Mouse (Mus musculus) embryonic facial prominence, embryonic 13.5 days (tissue): Measurements from ENCODE around the gene Nsun5. TPM values are rescaled to one million over a fixed set of nuclear protein-coding genes. Genes with fewer than 3 reads are reported as not detected.

Experiments used
- ATAC-seq: fragments of 200-750 bp; cut with Nextera tagmentation; 2 replicates; pipeline ENCODE4 v1.8.0; 2017; ENCODE audit warnings: low read depth; ENCODE audit not compliant: insufficient number of reproducible peaks, insufficient read depth, low FRiP score, low TSS enrichment
- H3K27ac ChIP-seq: fragments of 300-500 bp; sonication (generic); 2 replicates; pipeline ENCODE4 v1.5.1; 2015; ENCODE audit warnings: moderate library complexity, mild to moderate bottlenecking, inconsistent platforms
- H3K27me3 ChIP-seq: fragments of 300-500 bp; sonication (generic); 2 replicates; pipeline ENCODE4 v1.6.1; 2015; ENCODE audit warnings: mild to moderate bottlenecking, inconsistent platforms
- H3K36me3 ChIP-seq: fragments of 300-500 bp; sonication (generic); 2 replicates; pipeline ENCODE4 v1.6.1; 2015; ENCODE audit warnings: mild to moderate bottlenecking, inconsistent platforms
- H3K4me1 ChIP-seq: fragments of 300-500 bp; sonication (generic); 2 replicates; pipeline ENCODE4 v1.6.1; 2015; ENCODE audit warnings: inconsistent platforms
- H3K4me2 ChIP-seq: fragments of 300-500 bp; sonication (generic); 2 replicates; pipeline ENCODE4 v1.6.1; 2015; ENCODE audit warnings: moderate library complexity, mild to moderate bottlenecking, inconsistent platforms
- H3K4me3 ChIP-seq: fragments of 300-500 bp; sonication (generic); 2 replicates; pipeline ENCODE4 v1.5.1; 2015; ENCODE audit warnings: mild to moderate bottlenecking, inconsistent platforms
- H3K9ac ChIP-seq: fragments of 300-500 bp; sonication (generic); 2 replicates; pipeline ENCODE4 v1.6.1; 2015; ENCODE audit warnings: mild to moderate bottlenecking, inconsistent platforms
- H3K9me3 ChIP-seq: fragments of 300-500 bp; sonication (generic); 2 replicates; pipeline ENCODE4 v1.6.1; 2016; ENCODE audit warnings: inconsistent platforms
- WGBS: fragments of 180-500 bp; shearing (Covaris S2); methylation state at CpG from one replicate; pipeline ENCODE4 v1.1.7; 2015; ENCODE audit warnings: mixed read lengths; 5-methylcytosine and 5-hydroxymethylcytosine counted together
- microRNA-seq: library from miRNA; unstranded; fragments of <30 nt; microRNA quantifications from one replicate; pipeline ENCODE4, GENCODE M21; 2016
- polyA plus RNA-seq: library from polyadenylated mRNA; unstranded; fragments of >200 nt; fragmentation: Nextera tagmentation; extraction: Ambion mirVana; gene quantifications from 2 replicates; pipeline ENCODE4 v1.2.1, GENCODE M21; 2015

Gene Nsun5
- polyA plus RNA-seq, 1 experiment from 2014 or later: 44.3 TPM

DNA sequence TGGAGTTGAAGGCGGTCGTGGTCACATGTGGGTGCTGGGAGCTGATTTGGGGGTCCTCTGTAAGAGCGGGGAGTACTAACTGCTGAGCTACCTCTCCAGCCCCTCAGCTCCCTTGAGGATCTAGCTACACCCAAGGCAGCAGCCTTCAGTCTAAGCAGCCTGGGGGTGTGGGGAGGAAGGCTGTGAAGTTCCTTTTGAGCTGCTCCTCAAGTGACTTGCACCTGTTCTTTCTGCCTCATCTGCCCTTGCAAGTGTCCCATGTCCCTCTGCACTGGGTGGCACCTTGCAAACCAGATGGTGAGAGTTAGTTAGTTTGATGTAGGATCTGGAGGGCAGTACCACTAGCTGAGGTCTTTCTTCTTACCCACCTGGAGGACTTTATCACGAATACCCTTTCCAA lies 38.4 kb downstream of the Nsun5 start:
- H3K36me3 ChIP-seq: peaks cover 38% of the 10 kb centered on the region
- H3K27me3 ChIP-seq: no peaks in the 10 kb centered on the region
- no peak overlapping the region for H3K4me3 ChIP-seq
- H3K9me3 ChIP-seq: no peaks in the 10 kb centered on the region
- peaks cover 3% of the 10 kb centered on the region; the same call in 1 of the 2 replicates for H3K4me1 ChIP-seq
- ATAC-seq: no peak
- no peak overlapping the region for H3K27ac ChIP-seq
- H3K9ac ChIP-seq: no peak overlapping the region
- no peak overlapping the region for H3K4me2 ChIP-seq
- WGBS: 86% methylated on average over 4 of the region's 4 CpGs

DNA sequence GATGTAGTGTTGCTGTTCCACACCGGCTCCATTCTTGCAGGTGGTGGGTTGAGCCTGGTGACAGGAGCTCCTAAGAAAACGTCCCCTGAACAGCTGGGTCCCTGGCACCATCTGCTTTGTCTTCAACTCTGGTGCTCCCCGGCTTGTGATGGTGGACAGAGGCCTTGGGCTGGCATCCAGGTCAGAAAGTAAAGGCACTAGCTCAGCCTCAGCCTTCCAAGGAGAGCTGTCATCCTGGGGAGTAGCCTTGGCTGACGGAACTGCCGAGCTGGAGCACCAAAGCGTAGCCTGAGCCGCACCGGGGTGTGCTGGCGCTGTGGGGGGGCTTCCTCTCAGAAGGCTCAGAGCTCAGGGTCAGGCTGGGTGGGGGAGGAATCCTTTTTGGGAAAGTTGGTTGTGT lies 40.5 kb downstream of the Nsun5 start:
- no peaks in the 10 kb centered on the region for H3K4me1 ChIP-seq
- no peaks in the 10 kb centered on the region for H3K9me3 ChIP-seq
- no peaks in the 10 kb centered on the region for H3K27me3 ChIP-seq
- H3K36me3 ChIP-seq: peaks cover 58% of the 10 kb centered on the region
- no peak overlapping the region for H3K4me3 ChIP-seq
- no peak overlapping the region for H3K27ac ChIP-seq
- H3K4me2 ChIP-seq: no peak overlapping the region
- ATAC-seq: no peak
- no peak overlapping the region for H3K9ac ChIP-seq
- 93% methylated on average over 9 of the region's 9 CpGs for WGBS

Small RNAs within 50 kb of the gene (microRNA-seq; reads per million reads assigned to microRNA genes)
- gene Mir7033: 1.5 reads per million

Other genes starting within 250 kb of the Nsun5 start
- gene Tbl2, start 220.3 kb upstream of the Nsun5 start, polyA plus RNA-seq: 25.6 and 25.7 TPM in 2 replicates
- gene Bcl7b, start 201.7 kb upstream of the Nsun5 start, polyA plus RNA-seq: 48.3 and 52.1 TPM in 2 replicates
- gene Baz1b, start 182.7 kb upstream of the Nsun5 start, polyA plus RNA-seq: 54.7 and 55.7 TPM in 2 replicates
- gene Fzd9, start 118.7 kb upstream of the Nsun5 start, polyA plus RNA-seq: 11.9 and 18.1 TPM in 2 replicates
- gene Fkbp6, start 19.9 kb upstream of the Nsun5 start, polyA plus RNA-seq: not detected in 2 replicates
- 0.14 TPM in 1 of 2 replicates, not detected in the other for gene Trim50, start 16.7 kb upstream of the Nsun5 start, polyA plus RNA-seq
- 16.3 and 17.0 TPM in 2 replicates for gene Pom121, start 24.6 kb downstream of the Nsun5 start, polyA plus RNA-seq
- gene Hip1, start 175.2 kb downstream of the Nsun5 start, polyA plus RNA-seq: 34.6 and 37.9 TPM in 2 replicates
- not detected in 2 replicates for gene Ccl26, start 193.6 kb downstream of the Nsun5 start, polyA plus RNA-seq
- gene Ccl24, start 203.1 kb downstream of the Nsun5 start, polyA plus RNA-seq: 1.6 and 1.7 TPM in 2 replicates